Mouse (Mus musculus) MEL (cell line): Measurements from ENCODE around the gene Trip12. TPM values are rescaled to one million over a fixed set of nuclear protein-coding genes. Genes with fewer than 3 reads are reported as not detected.

Source experiments
- DNase-seq: peaks from one replicate; pipeline ENCODE4 v3.0.0; 2011; ENCODE audit warnings: low read depth, low spot score
- H3K27ac ChIP-seq: 2 replicates; pipeline ENCODE4 v1.5.1; 2012; ENCODE audit warnings: low read depth, mild to moderate bottlenecking, control low read depth, low read length, moderate library complexity; ENCODE audit not compliant: control insufficient read depth
- H3K27me3 ChIP-seq, 2 experiments: fragments of 150-350 bp in 1 of 2; sonication (generic) in 1 of 2; 2 replicates each; pipeline ENCODE4 v1.6.1; 2012; ENCODE audit warnings: low read length in 2 of 2, mild to moderate bottlenecking in 2 of 2, improper control_type of control experiment in 1 of 2, moderate library complexity in 1 of 2; ENCODE audit not compliant: insufficient read depth in 2 of 2, control insufficient read depth in 1 of 2
- H3K36me3 ChIP-seq, 2 experiments: 2 replicates each; pipeline ENCODE4 v1.6.1; 2012 to 2014; ENCODE audit warnings: low read length in 2 of 2, improper control_type of control experiment in 1 of 2, inconsistent platforms in 1 of 2, mild to moderate bottlenecking in 1 of 2; ENCODE audit not compliant: insufficient read depth in 2 of 2, control insufficient read depth in 1 of 2
- H3K4me1 ChIP-seq, 2 experiments: fragments of 150-350 bp in 1 of 2; sonication (generic) in 1 of 2; 2 replicates each; pipeline ENCODE4 v1.6.1; 2012; ENCODE audit warnings: low read length in 2 of 2, improper control_type of control experiment in 1 of 2, mild to moderate bottlenecking in 1 of 2; ENCODE audit not compliant: insufficient read depth in 2 of 2, control insufficient read depth in 1 of 2
- H3K4me3 ChIP-seq, 2 experiments: fragments of 150-350 bp in 1 of 2; sonication (generic) in 1 of 2; 2 replicates each; pipeline ENCODE4 v1.5.1; 2012; ENCODE audit warnings: low read depth in 2 of 2, low read length in 2 of 2, mild to moderate bottlenecking in 2 of 2, moderate library complexity in 2 of 2, control low read depth in 1 of 2, improper control_type of control experiment in 1 of 2; ENCODE audit not compliant: control insufficient read depth in 1 of 2, insufficient read depth in 1 of 2
- H3K79me2 ChIP-seq: 2 replicates; pipeline ENCODE4 v1.6.1; 2012; ENCODE audit warnings: mild to moderate bottlenecking, low read length, moderate library complexity; ENCODE audit not compliant: control insufficient read depth, poor library complexity, insufficient read depth
- H3K9ac ChIP-seq: 2 replicates; pipeline ENCODE4 v1.6.1; 2012; ENCODE audit warnings: low read depth, mild to moderate bottlenecking, control low read depth, low read length, moderate library complexity; ENCODE audit not compliant: control insufficient read depth, poor library complexity, severe bottlenecking
- H3K9me3 ChIP-seq: fragments of 150-350 bp; sonication (generic); replicated peaks from 2 replicates; pipeline ENCODE4 v1.6.1; 2012; ENCODE audit warnings: mild to moderate bottlenecking, low read length, improper control_type of control experiment, moderate library complexity; ENCODE audit not compliant: insufficient read depth
- CHD1 ChIP-seq: IDR thresholded peaks from 2 replicates; pipeline ENCODE4 v1.6.1; 2012; ENCODE audit warnings: low read depth, mild to moderate bottlenecking, inconsistent platforms, low read length, improper control_type of control experiment
- CHD2 ChIP-seq: IDR thresholded peaks from 2 replicates; pipeline ENCODE4 v1.6.1; 2011; ENCODE audit warnings: low read length, improper control_type of control experiment
- CTCF ChIP-seq, 3 experiments: IDR thresholded peaks in 2 of 3; conservative IDR thresholded peaks in 1 of 3; 2 replicates each; pipeline ENCODE4 v1.5.1; 2011 to 2012; ENCODE audit warnings: low read length in 3 of 3, low read depth in 2 of 3, mild to moderate bottlenecking in 2 of 3, improper control_type of control experiment in 1 of 3, inconsistent platforms in 1 of 3, mixed read lengths in 1 of 3, moderate library complexity in 1 of 3; ENCODE audit not compliant: control insufficient read depth in 1 of 3, insufficient read depth in 1 of 3, poor library complexity in 1 of 3, severe bottlenecking in 1 of 3
- ELF1 ChIP-seq: IDR thresholded peaks from 2 replicates; pipeline ENCODE4 v1.6.1; 2014; ENCODE audit warnings: low read depth, mild to moderate bottlenecking, inconsistent platforms, low read length, improper control_type of control experiment, moderate library complexity
- EP300 ChIP-seq, 2 experiments: IDR thresholded peaks; 2 replicates each; pipeline ENCODE4 v1.6.1; 2011; ENCODE audit warnings: improper control_type of control experiment in 2 of 2, low read length in 2 of 2, low read depth in 1 of 2, mild to moderate bottlenecking in 1 of 2
- GATA1 ChIP-seq: IDR thresholded peaks from 2 replicates; pipeline ENCODE4 v1.6.1; 2011; ENCODE audit warnings: low read depth, low read length, improper control_type of control experiment
- JUND ChIP-seq: IDR thresholded peaks from 2 replicates; pipeline ENCODE4 v1.6.1; 2011; ENCODE audit warnings: low read depth, mild to moderate bottlenecking, improper control_type of control experiment, low read length
- KAT2A ChIP-seq: conservative IDR thresholded peaks from 2 replicates; pipeline ENCODE4 v1.6.1; 2012; ENCODE audit warnings: low read depth, low read length, improper control_type of control experiment, inconsistent platforms
- MAX ChIP-seq: IDR thresholded peaks from 2 replicates; pipeline ENCODE4 v1.6.1; 2011; ENCODE audit warnings: low read length, improper control_type of control experiment
- MAZ ChIP-seq: IDR thresholded peaks from 2 replicates; pipeline ENCODE4 v1.6.1; 2012; ENCODE audit warnings: low read depth, mild to moderate bottlenecking, inconsistent platforms, low read length, improper control_type of control experiment
- MXI1 ChIP-seq: IDR thresholded peaks from 2 replicates; pipeline ENCODE4 v1.6.1; 2011; ENCODE audit warnings: mild to moderate bottlenecking, low read depth, low read length, improper control_type of control experiment
- MYC ChIP-seq: IDR thresholded peaks from 2 replicates; pipeline ENCODE4 v1.6.1; 2011; ENCODE audit warnings: low read depth, mild to moderate bottlenecking, low read length, improper control_type of control experiment, moderate library complexity
- NELFE ChIP-seq: IDR thresholded peaks from 2 replicates; pipeline ENCODE4 v1.6.1; 2011; ENCODE audit warnings: low read depth, low read length, improper control_type of control experiment
- NRF1 ChIP-seq: IDR thresholded peaks from 2 replicates; pipeline ENCODE4 v1.6.1; 2014; ENCODE audit warnings: low read depth, mild to moderate bottlenecking, inconsistent platforms, low read length, improper control_type of control experiment, moderate library complexity; ENCODE audit not compliant: poor library complexity, insufficient read depth, severe bottlenecking
- POLR2AphosphoS2 ChIP-seq: IDR thresholded peaks from 2 replicates; pipeline ENCODE4 v1.6.1; 2011; ENCODE audit warnings: low read length, improper control_type of control experiment
- POLR2AphosphoS5 ChIP-seq: IDR thresholded peaks from 2 replicates; pipeline ENCODE4 v1.6.1; 2012; ENCODE audit warnings: low read depth, borderline replicate concordance, mild to moderate bottlenecking, inconsistent platforms, low read length, moderate library complexity, mixed read lengths
- RAD21 ChIP-seq: IDR thresholded peaks from 2 replicates; pipeline ENCODE4 v1.6.1; 2011; ENCODE audit warnings: mild to moderate bottlenecking, low read depth, low read length, improper control_type of control experiment
- RCOR1 ChIP-seq: IDR thresholded peaks from 2 replicates; pipeline ENCODE4 v1.6.1; 2012; ENCODE audit warnings: low read depth, mild to moderate bottlenecking, inconsistent platforms, low read length, improper control_type of control experiment
- SMC3 ChIP-seq: IDR thresholded peaks from 2 replicates; pipeline ENCODE4 v1.6.1; 2011; ENCODE audit warnings: low read depth, low read length, improper control_type of control experiment
- TAL1 ChIP-seq: IDR thresholded peaks from 2 replicates; pipeline ENCODE4 v1.6.1; 2012; ENCODE audit warnings: mild to moderate bottlenecking, inconsistent platforms, low read length, moderate library complexity, mixed read lengths
- TBP ChIP-seq: IDR thresholded peaks from 2 replicates; pipeline ENCODE4 v1.8.0; 2011; ENCODE audit warnings: low read depth, low read length, improper control_type of control experiment
- TCF12 ChIP-seq: IDR thresholded peaks from 2 replicates; pipeline ENCODE4 v1.6.1; 2014; ENCODE audit warnings: low read depth, mild to moderate bottlenecking, inconsistent platforms, low read length, improper control_type of control experiment, moderate library complexity
- UBTF ChIP-seq: IDR thresholded peaks from 2 replicates; pipeline ENCODE4 v1.6.1; 2012; ENCODE audit warnings: low read depth, mild to moderate bottlenecking, inconsistent platforms, low read length, improper control_type of control experiment, moderate library complexity, borderline replicate concordance; ENCODE audit not compliant: insufficient read depth
- USF1 ChIP-seq: IDR thresholded peaks from 2 replicates; pipeline ENCODE4 v1.6.1; 2014; ENCODE audit warnings: low read depth, mild to moderate bottlenecking, inconsistent platforms, low read length, improper control_type of control experiment, moderate library complexity
- USF2 ChIP-seq, 2 experiments: IDR thresholded peaks; 2 replicates each; pipeline ENCODE4 v1.6.1; 2011 to 2012; ENCODE audit warnings: improper control_type of control experiment in 2 of 2, low read length in 2 of 2, borderline replicate concordance in 1 of 2, inconsistent platforms in 1 of 2, low read depth in 1 of 2, mild to moderate bottlenecking in 1 of 2; ENCODE audit not compliant: insufficient read depth in 1 of 2
- ZC3H11A ChIP-seq: IDR thresholded peaks from 2 replicates; pipeline ENCODE4 v1.6.1; 2012; ENCODE audit warnings: low read depth, mild to moderate bottlenecking, inconsistent platforms, low read length, improper control_type of control experiment
- ZMIZ1 ChIP-seq: IDR thresholded peaks from 2 replicates; pipeline ENCODE4 v1.6.1; 2012; ENCODE audit warnings: low read depth, mild to moderate bottlenecking, inconsistent platforms, low read length, improper control_type of control experiment, moderate library complexity
- polyA plus RNA-seq, 2 experiments: library from polyadenylated mRNA; stranded (reverse) in 1 of 2; unstranded in 1 of 2; fragments of >175 nt in 1 of 2; fragments of >200 nt in 1 of 2; gene quantifications; 2 replicates each; pipeline versions ENCODE4 v1.2.1 to v1.2.4; 2012; ENCODE audit warnings: low replicate concordance in 2 of 2, low read depth in 1 of 2; ENCODE audit not compliant: insufficient read length in 2 of 2, insufficient read depth in 1 of 2, missing spikeins in 1 of 2
- total RNA-seq: library from RNA; depleted of rRNA; stranded (reverse); fragments of 300-350 nt; gene quantifications from 2 replicates; pipeline ENCODE4 v1.2.3, GENCODE M21; 2012

Trip12 gene
- total and polyA plus RNA-seq, 3 experiments: 94.3 to 134 (median 133) TPM

DNA sequence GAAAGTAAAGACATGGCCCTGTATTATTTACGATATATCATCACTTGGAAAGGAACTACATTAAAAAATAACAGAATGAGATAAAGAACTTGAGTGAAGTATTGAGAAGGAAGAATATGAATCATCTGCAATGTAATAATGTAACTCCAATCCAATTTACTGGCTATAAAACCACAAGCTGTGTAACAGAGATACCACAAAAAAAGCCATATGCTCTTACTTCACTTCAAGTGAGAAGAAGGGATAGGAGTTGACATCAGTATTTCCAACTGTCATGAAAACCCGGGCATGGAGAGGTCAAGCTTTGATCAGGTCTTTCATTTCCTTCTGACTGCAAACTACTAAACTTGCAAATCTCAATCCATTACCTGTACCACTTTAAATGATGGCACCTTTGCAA lies 48.9 kb downstream of the Trip12 start:
- Histone ChIP-seq H3K9me3 (no peaks in the 10 kb centered on the region), H3K27me3 (no peaks in the 10 kb centered on the region), H3K9ac (no peak overlapping the region), H3K79me2 (peaks cover 4% of the 10 kb centered on the region; the same call in 1 of the 2 replicates), H3K4me1 (peaks cover 2 to 13% of the 10 kb centered on the region in 2 experiments; a peak in 2 of 4 replicates), H3K27ac (no peak overlapping the region), H3K36me3 (peaks cover 22 to 34% of the 10 kb centered on the region in 2 experiments), H3K4me3 (no peak overlapping the region)
- TF ChIP-seq POLR2AphosphoS2 (no peak), RAD21 (no peak), ELF1 (no peak), GATA1 (peak; percentile 25; the same call in 1 of the 2 replicates), ZC3H11A (no peak), MYC (no peak), CTCF (IDR thresholded peaks at IDR 0.05 in 2 of 3, conservative IDR thresholded peaks at IDR 0.05 in 1 of 3; ENCODE audit: control insufficient read depth in 1 of 3, insufficient read depth in 1 of 3, low read depth in 2 of 3, low read length in 3 of 3, poor library complexity in 1 of 3, severe bottlenecking in 1 of 3) (no peak), EP300 (IDR thresholded peaks at IDR 0.05; ENCODE audit: low read depth in 1 of 2, low read length in 2 of 2) (peak; percentile 19 to 53; a peak in 2 of 4 replicates), TAL1 (peak; percentile 23; the same call in 1 of the 2 replicates), MAZ (no peak), KAT2A (no peak), USF2 (IDR thresholded peaks at IDR 0.05; ENCODE audit: borderline replicate concordance in 1 of 2, insufficient read depth in 1 of 2, low read depth in 1 of 2, low read length in 2 of 2) (no peak), POLR2AphosphoS5 (no peak), MAX (no peak), CHD2 (no peak), NELFE (no peak), ZMIZ1 (no peak), USF1 (no peak)
- DNase-seq: peak; percentile 34

DNA sequence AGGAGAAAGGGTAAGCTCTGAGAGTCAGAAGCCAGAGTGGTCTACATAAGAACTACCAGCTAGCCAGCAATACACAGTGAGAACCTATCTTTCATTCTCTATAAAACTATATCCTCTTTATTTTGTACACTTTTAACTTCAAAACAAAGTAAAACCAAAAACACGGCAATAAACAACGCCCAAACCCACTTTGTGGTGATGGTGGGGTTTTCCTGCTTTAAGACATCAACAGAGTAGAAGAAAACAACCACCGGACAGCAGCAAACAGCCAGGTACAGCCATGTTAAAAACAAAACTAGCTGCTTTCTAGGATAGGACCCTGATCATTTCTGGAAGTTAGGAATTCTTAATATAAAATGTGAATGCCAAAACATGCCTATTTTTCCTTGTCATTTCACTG lies 59.7 kb downstream of the Trip12 start:
- H3K9me3 ChIP-seq: no peaks in the 10 kb centered on the region
- peaks cover 0 to 45% of the 10 kb centered on the region in 2 experiments; a peak in 2 of 4 replicates for H3K36me3 ChIP-seq
- H3K4me1 ChIP-seq: no peaks in the 10 kb centered on the region
- TF ChIP-seq TCF12: no peak
- TF ChIP-seq CHD2: no peak
- TF ChIP-seq UBTF: no peak
- TF ChIP-seq MYC: no peak
- no peak for TF ChIP-seq SMC3
- TF ChIP-seq CHD1: no peak
- TF ChIP-seq MAZ: no peak
- no peak for TF ChIP-seq TAL1
- no peak for TF ChIP-seq JUND
- no peak for TF ChIP-seq NELFE
- no peak for TF ChIP-seq POLR2AphosphoS5
- no peak for TF ChIP-seq ELF1
- TF ChIP-seq RAD21: no peak
- no peak for TF ChIP-seq NRF1
- TF ChIP-seq TBP: no peak
- TF ChIP-seq CTCF (IDR thresholded peaks at IDR 0.05 in 2 of 3, conservative IDR thresholded peaks at IDR 0.05 in 1 of 3; ENCODE audit: control insufficient read depth in 1 of 3, insufficient read depth in 1 of 3, low read depth in 2 of 3, low read length in 3 of 3, poor library complexity in 1 of 3, severe bottlenecking in 1 of 3): no peak
- TF ChIP-seq MXI1: no peak
- no peak for TF ChIP-seq RCOR1
- H3K9ac ChIP-seq: no peak overlapping the region
- no peak overlapping the region for H3K4me3 ChIP-seq
- DNase-seq: no peak
- no peaks in the 10 kb centered on the region for H3K27me3 ChIP-seq
- no peaks in the 10 kb centered on the region for H3K79me2 ChIP-seq
- H3K27ac ChIP-seq: no peak overlapping the region
